Mouse (Mus musculus) R1 (cell line): ENCODE data around the gene Hbp1.

ENCODE experiments used
- DNase-seq: peaks from one replicate; pipeline ENCODE4 v3.0.0-alpha.2; 2018; ENCODE audit warnings: low read depth, low spot score

Gene Hbp1

GRCm38 (mm10) chr12:31907436-31907835 lies 42.9 kb downstream of the Hbp1 start:
- no peak for DNase-seq

GRCm38 (mm10) chr12:31905696-31906551 lies 44.4 kb downstream of the Hbp1 start:
- DNase-seq = no peak

GRCm38 (mm10) chr12:31900391-31900914 lies 49.9 kb downstream of the Hbp1 start:
- peak; percentile 92 for DNase-seq

- DNase-seq = no peak
Measured at GRCm38 (mm10) chr12:31897456-31897855, 52.9 kb downstream of the Hbp1 start.

- peak; percentile 59 for DNase-seq
Measured at GRCm38 (mm10) chr12:31896986-31897385, 53.3 kb downstream of the Hbp1 start.

GRCm38 (mm10) chr12:31896295-31896694 lies 54.0 kb downstream of the Hbp1 start:
- DNase-seq = no peak

DNA sequence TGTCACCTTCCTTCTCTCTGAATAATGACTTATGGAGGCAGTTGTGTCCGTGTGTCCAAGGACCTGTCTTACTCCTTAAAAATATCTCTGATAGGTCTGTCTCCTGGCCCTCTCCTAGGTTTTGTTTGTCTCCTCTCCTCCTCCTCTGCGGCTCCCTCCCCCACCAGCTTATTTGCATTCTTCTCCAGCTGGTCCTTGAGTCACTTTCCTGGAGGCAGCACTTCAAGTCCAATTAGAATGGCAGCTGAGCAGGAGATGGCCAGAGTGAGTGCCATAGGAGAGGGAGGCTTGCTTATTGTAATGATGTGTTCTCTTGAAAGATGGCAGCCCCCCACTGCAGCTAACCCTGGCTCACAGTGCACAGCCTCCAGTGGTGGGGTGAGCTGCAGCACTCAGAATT lies 54.4 kb downstream of the Hbp1 start:
- DNase-seq = peak; percentile 46

DNA sequence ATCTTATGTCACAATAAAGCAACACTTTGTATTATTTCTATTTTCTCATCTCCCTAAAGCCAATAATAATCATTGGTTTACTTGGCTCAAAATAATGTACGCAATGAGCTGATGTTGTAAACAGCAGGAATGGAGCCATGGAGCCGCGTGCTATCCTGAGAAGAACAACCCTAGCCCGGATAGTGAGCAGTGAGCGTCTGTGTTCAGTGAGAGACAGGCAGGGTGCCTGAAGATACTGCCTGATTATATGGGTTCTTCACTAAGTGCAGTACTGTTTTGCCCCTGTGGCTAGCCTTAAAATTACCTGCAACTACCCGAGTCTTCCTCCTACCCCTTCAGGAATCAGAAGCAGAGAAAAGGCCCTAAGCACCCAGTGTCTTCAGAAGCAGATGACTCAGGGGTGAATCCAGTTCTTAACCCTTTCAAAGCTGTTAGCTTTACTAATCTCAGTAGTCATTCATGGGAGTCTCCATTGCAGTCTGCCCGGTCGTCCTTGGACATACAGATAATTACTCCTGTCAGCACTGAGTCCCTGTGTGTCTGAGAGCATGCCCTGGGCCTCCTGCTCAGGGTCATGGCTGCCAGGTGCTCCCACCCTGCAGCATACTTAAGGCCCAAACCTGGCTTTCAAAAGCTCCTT lies 55.1 kb downstream of the Hbp1 start:
- no peak for DNase-seq

- no peak for DNase-seq
Measured at GRCm38 (mm10) chr12:31892771-31893170, 57.6 kb downstream of the Hbp1 start.

GRCm38 (mm10) chr12:31892079-31892478 lies 58.3 kb downstream of the Hbp1 start:
- DNase-seq = no peak

DNA sequence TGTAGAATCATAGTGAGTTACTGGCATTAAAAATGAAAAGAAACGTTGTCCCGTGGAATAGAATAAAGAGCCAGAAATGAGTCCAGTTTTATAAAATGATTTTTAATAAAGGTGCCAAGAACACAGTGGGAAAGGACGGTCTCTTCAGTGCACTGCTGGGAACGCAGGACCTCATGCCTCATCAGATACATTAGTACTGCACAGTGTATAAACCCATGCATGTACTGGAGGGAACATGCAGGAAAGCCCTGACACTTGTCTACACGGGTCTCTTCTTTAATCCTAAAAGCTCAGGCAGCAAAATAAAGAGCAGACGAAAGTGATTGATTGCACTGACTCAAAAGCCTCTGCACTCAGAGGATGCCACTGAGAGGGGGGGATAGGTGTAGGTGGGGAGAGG lies 59.6 kb downstream of the Hbp1 start:
- DNase-seq = no peak

- no peak for DNase-seq
Measured at GRCm38 (mm10) chr12:31885844-31886606, 64.3 kb downstream of the Hbp1 start.

DNA sequence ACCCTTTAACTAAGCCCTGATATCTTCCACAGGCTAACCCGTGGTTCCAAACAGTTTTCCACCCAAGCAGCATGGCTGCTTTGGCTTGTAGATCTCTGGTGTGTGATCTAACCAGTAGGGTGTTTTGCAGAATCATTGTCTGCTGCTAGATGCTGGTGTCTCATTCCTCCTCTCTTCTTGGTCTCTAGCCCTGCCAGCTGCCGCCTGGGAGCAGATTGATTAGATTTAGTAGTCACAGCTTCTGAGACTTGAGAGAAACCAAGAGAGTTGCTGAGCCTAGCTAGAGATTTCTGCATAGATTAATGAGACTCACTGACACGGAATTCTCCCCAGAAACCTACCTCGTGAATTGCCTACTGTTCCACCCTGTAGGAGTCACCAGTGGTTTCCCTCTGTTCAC lies 65.3 kb downstream of the Hbp1 start:
- DNase-seq = no peak

- DNase-seq = no peak
Measured at GRCm38 (mm10) chr12:31884365-31884764, 66.0 kb downstream of the Hbp1 start.

DNA sequence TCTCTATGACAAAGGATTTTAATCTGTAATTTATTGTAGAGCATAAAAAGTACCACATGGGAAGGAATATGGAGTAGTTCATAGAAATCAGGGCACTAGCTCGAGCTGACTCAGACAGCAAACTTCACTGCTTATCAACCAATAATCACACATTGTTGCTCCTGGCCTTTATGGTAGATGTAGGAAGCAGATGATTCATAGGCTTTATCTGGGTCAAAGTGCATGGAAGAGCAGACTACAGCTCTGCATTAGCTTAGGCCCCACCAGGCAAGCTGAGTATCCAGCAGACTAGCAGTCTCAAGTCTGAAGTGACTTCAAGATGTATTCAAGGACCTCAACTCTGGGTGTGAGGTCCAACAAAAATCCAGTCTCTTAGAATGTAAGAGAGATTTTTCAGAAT lies 67.6 kb downstream of the Hbp1 start:
- no peak for DNase-seq

DNA sequence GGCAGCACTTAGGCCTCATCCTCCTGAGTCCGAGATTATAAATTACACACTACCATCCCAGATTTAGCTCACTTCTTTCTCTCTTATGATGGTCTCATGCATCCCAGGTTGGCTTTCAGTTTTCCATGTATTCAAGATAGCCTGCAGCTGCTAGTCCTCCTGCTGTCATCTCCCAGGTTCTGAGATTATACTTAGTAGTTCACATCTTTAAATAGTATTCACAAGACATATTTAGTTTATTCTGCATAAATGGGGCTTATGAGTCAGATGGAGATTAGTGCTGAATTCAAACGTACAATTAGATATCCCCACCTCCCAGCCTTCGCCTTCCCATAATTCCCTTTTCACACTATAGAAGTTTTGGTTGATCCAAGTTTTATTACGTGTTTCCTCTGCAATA lies 73.6 kb downstream of the Hbp1 start:
- DNase-seq = no peak
